Mouse (Mus musculus) MEL (cell line): ENCODE data around the gene Reep1. TPM values are rescaled to one million over a fixed set of nuclear protein-coding genes. Genes with fewer than 3 reads are reported as not detected.

Experiments used
- DNase-seq: peaks from one replicate; pipeline ENCODE4 v3.0.0; 2011; ENCODE audit warnings: low read depth, low spot score
- H3K27ac ChIP-seq: 2 replicates; pipeline ENCODE4 v1.5.1; 2012; ENCODE audit warnings: low read depth, mild to moderate bottlenecking, control low read depth, low read length, moderate library complexity; ENCODE audit not compliant: control insufficient read depth
- H3K27me3 ChIP-seq, 2 experiments: fragments of 150-350 bp in 1 of 2; sonication (generic) in 1 of 2; 2 replicates each; pipeline ENCODE4 v1.6.1; 2012; ENCODE audit warnings: low read length in 2 of 2, mild to moderate bottlenecking in 2 of 2, improper control_type of control experiment in 1 of 2, moderate library complexity in 1 of 2; ENCODE audit not compliant: insufficient read depth in 2 of 2, control insufficient read depth in 1 of 2
- H3K36me3 ChIP-seq, 2 experiments: 2 replicates each; pipeline ENCODE4 v1.6.1; 2012 to 2014; ENCODE audit warnings: low read length in 2 of 2, improper control_type of control experiment in 1 of 2, inconsistent platforms in 1 of 2, mild to moderate bottlenecking in 1 of 2; ENCODE audit not compliant: insufficient read depth in 2 of 2, control insufficient read depth in 1 of 2
- H3K4me1 ChIP-seq, 2 experiments: fragments of 150-350 bp in 1 of 2; sonication (generic) in 1 of 2; 2 replicates each; pipeline ENCODE4 v1.6.1; 2012; ENCODE audit warnings: low read length in 2 of 2, improper control_type of control experiment in 1 of 2, mild to moderate bottlenecking in 1 of 2; ENCODE audit not compliant: insufficient read depth in 2 of 2, control insufficient read depth in 1 of 2
- H3K4me3 ChIP-seq, 2 experiments: fragments of 150-350 bp in 1 of 2; sonication (generic) in 1 of 2; 2 replicates each; pipeline ENCODE4 v1.5.1; 2012; ENCODE audit warnings: low read depth in 2 of 2, low read length in 2 of 2, mild to moderate bottlenecking in 2 of 2, moderate library complexity in 2 of 2, control low read depth in 1 of 2, improper control_type of control experiment in 1 of 2; ENCODE audit not compliant: control insufficient read depth in 1 of 2, insufficient read depth in 1 of 2
- H3K79me2 ChIP-seq: 2 replicates; pipeline ENCODE4 v1.6.1; 2012; ENCODE audit warnings: mild to moderate bottlenecking, low read length, moderate library complexity; ENCODE audit not compliant: control insufficient read depth, poor library complexity, insufficient read depth
- H3K9ac ChIP-seq: 2 replicates; pipeline ENCODE4 v1.6.1; 2012; ENCODE audit warnings: low read depth, mild to moderate bottlenecking, control low read depth, low read length, moderate library complexity; ENCODE audit not compliant: control insufficient read depth, poor library complexity, severe bottlenecking
- H3K9me3 ChIP-seq: fragments of 150-350 bp; sonication (generic); replicated peaks from 2 replicates; pipeline ENCODE4 v1.6.1; 2012; ENCODE audit warnings: mild to moderate bottlenecking, low read length, improper control_type of control experiment, moderate library complexity; ENCODE audit not compliant: insufficient read depth
- CHD2 ChIP-seq: IDR thresholded peaks from 2 replicates; pipeline ENCODE4 v1.6.1; 2011; ENCODE audit warnings: low read length, improper control_type of control experiment
- E2F4 ChIP-seq: IDR thresholded peaks from 2 replicates; pipeline ENCODE4 v1.6.1; 2011; ENCODE audit warnings: low read depth, low read length, improper control_type of control experiment, borderline replicate concordance
- ELF1 ChIP-seq: IDR thresholded peaks from 2 replicates; pipeline ENCODE4 v1.6.1; 2014; ENCODE audit warnings: low read depth, mild to moderate bottlenecking, inconsistent platforms, low read length, improper control_type of control experiment, moderate library complexity
- ETS1 ChIP-seq: IDR thresholded peaks from 2 replicates; pipeline ENCODE4 v1.6.1; 2012; ENCODE audit warnings: low read depth, mild to moderate bottlenecking, inconsistent platforms, low read length, improper control_type of control experiment, moderate library complexity
- JUND ChIP-seq: IDR thresholded peaks from 2 replicates; pipeline ENCODE4 v1.6.1; 2011; ENCODE audit warnings: low read depth, mild to moderate bottlenecking, improper control_type of control experiment, low read length
- KAT2A ChIP-seq: conservative IDR thresholded peaks from 2 replicates; pipeline ENCODE4 v1.6.1; 2012; ENCODE audit warnings: low read depth, low read length, improper control_type of control experiment, inconsistent platforms
- MAX ChIP-seq: IDR thresholded peaks from 2 replicates; pipeline ENCODE4 v1.6.1; 2011; ENCODE audit warnings: low read length, improper control_type of control experiment
- MXI1 ChIP-seq: IDR thresholded peaks from 2 replicates; pipeline ENCODE4 v1.6.1; 2011; ENCODE audit warnings: mild to moderate bottlenecking, low read depth, low read length, improper control_type of control experiment
- MYC ChIP-seq: IDR thresholded peaks from 2 replicates; pipeline ENCODE4 v1.6.1; 2011; ENCODE audit warnings: low read depth, mild to moderate bottlenecking, low read length, improper control_type of control experiment, moderate library complexity
- NRF1 ChIP-seq: IDR thresholded peaks from 2 replicates; pipeline ENCODE4 v1.6.1; 2014; ENCODE audit warnings: low read depth, mild to moderate bottlenecking, inconsistent platforms, low read length, improper control_type of control experiment, moderate library complexity; ENCODE audit not compliant: poor library complexity, insufficient read depth, severe bottlenecking
- POLR2A ChIP-seq, 2 experiments: IDR thresholded peaks; 2 replicates each; pipeline ENCODE4 v1.6.1; 2011 to 2012; ENCODE audit warnings: low read length in 2 of 2, mild to moderate bottlenecking in 2 of 2, control low read depth in 1 of 2, improper control_type of control experiment in 1 of 2, low read depth in 1 of 2, moderate library complexity in 1 of 2; ENCODE audit not compliant: control insufficient read depth in 1 of 2, insufficient read depth in 1 of 2, poor library complexity in 1 of 2
- POLR2AphosphoS2 ChIP-seq: IDR thresholded peaks from 2 replicates; pipeline ENCODE4 v1.6.1; 2011; ENCODE audit warnings: low read length, improper control_type of control experiment
- POLR2AphosphoS5 ChIP-seq: IDR thresholded peaks from 2 replicates; pipeline ENCODE4 v1.6.1; 2012; ENCODE audit warnings: low read depth, borderline replicate concordance, mild to moderate bottlenecking, inconsistent platforms, low read length, moderate library complexity, mixed read lengths
- RAD21 ChIP-seq: IDR thresholded peaks from 2 replicates; pipeline ENCODE4 v1.6.1; 2011; ENCODE audit warnings: mild to moderate bottlenecking, low read depth, low read length, improper control_type of control experiment
- RCOR1 ChIP-seq: IDR thresholded peaks from 2 replicates; pipeline ENCODE4 v1.6.1; 2012; ENCODE audit warnings: low read depth, mild to moderate bottlenecking, inconsistent platforms, low read length, improper control_type of control experiment
- SMC3 ChIP-seq: IDR thresholded peaks from 2 replicates; pipeline ENCODE4 v1.6.1; 2011; ENCODE audit warnings: low read depth, low read length, improper control_type of control experiment
- TAL1 ChIP-seq: IDR thresholded peaks from 2 replicates; pipeline ENCODE4 v1.6.1; 2012; ENCODE audit warnings: mild to moderate bottlenecking, inconsistent platforms, low read length, moderate library complexity, mixed read lengths
- TBP ChIP-seq: IDR thresholded peaks from 2 replicates; pipeline ENCODE4 v1.8.0; 2011; ENCODE audit warnings: low read depth, low read length, improper control_type of control experiment
- TCF12 ChIP-seq: IDR thresholded peaks from 2 replicates; pipeline ENCODE4 v1.6.1; 2014; ENCODE audit warnings: low read depth, mild to moderate bottlenecking, inconsistent platforms, low read length, improper control_type of control experiment, moderate library complexity
- USF1 ChIP-seq: IDR thresholded peaks from 2 replicates; pipeline ENCODE4 v1.6.1; 2014; ENCODE audit warnings: low read depth, mild to moderate bottlenecking, inconsistent platforms, low read length, improper control_type of control experiment, moderate library complexity
- USF2 ChIP-seq, 2 experiments: IDR thresholded peaks; 2 replicates each; pipeline ENCODE4 v1.6.1; 2011 to 2012; ENCODE audit warnings: improper control_type of control experiment in 2 of 2, low read length in 2 of 2, borderline replicate concordance in 1 of 2, inconsistent platforms in 1 of 2, low read depth in 1 of 2, mild to moderate bottlenecking in 1 of 2; ENCODE audit not compliant: insufficient read depth in 1 of 2
- ZKSCAN1 ChIP-seq: IDR thresholded peaks from 2 replicates; pipeline ENCODE4 v1.6.1; 2012; ENCODE audit warnings: low read depth, mild to moderate bottlenecking, inconsistent platforms, low read length, improper control_type of control experiment, moderate library complexity
- ZNF384 ChIP-seq: IDR thresholded peaks from 2 replicates; pipeline ENCODE4 v1.6.1; 2012; ENCODE audit warnings: low read depth, mild to moderate bottlenecking, inconsistent platforms, low read length, improper control_type of control experiment
- polyA plus RNA-seq, 2 experiments: library from polyadenylated mRNA; stranded (reverse) in 1 of 2; unstranded in 1 of 2; fragments of >175 nt in 1 of 2; fragments of >200 nt in 1 of 2; gene quantifications; 2 replicates each; pipeline versions ENCODE4 v1.2.1 to v1.2.4; 2012; ENCODE audit warnings: low replicate concordance in 2 of 2, low read depth in 1 of 2; ENCODE audit not compliant: insufficient read length in 2 of 2, insufficient read depth in 1 of 2, missing spikeins in 1 of 2
- total RNA-seq: library from RNA; depleted of rRNA; stranded (reverse); fragments of 300-350 nt; gene quantifications from 2 replicates; pipeline ENCODE4 v1.2.3, GENCODE M21; 2012

Gene Reep1
- total and polyA plus RNA-seq, 3 experiments = 0.12 to 0.36 TPM; not detected in 1

DNA sequence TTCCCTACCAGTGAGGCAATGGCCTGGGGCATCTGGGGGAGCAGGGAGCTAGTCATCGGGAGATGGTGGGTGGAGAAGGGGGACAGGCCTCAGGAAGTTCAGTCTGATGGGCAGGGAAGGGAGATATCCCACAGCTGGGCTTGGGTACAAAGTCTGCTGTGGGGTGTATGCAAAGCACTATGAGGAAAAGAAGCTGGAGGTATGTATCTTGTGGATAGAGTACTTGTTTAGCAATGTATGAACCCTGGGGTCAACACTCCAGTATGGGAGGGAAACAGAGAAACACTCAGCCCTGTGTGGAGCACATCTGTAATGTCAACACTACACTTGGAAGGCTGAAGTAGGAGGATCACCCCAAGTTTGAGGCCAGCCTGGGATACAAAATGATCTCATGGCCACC, 99.4 kb downstream of the Reep1 start:
- peaks cover 0 to 2% of the 10 kb centered on the region in 2 experiments; a peak in 1 of 4 replicates for H3K36me3 ChIP-seq
- H3K9me3 ChIP-seq = no peaks in the 10 kb centered on the region
- H3K9ac ChIP-seq = no peak overlapping the region
- DNase-seq = no peak
- no peaks in the 10 kb centered on the region for H3K27me3 ChIP-seq
- no peak overlapping the region for H3K4me3 ChIP-seq
- H3K79me2 ChIP-seq = no peaks in the 10 kb centered on the region
- no peak for TF ChIP-seq TAL1
- no peak for TF ChIP-seq E2F4
- no peak for TF ChIP-seq USF2 (IDR thresholded peaks at IDR 0.05; ENCODE audit: borderline replicate concordance in 1 of 2, insufficient read depth in 1 of 2, low read depth in 1 of 2, low read length in 2 of 2)
- TF ChIP-seq TCF12 = no peak
- TF ChIP-seq CHD2 = no peak
- TF ChIP-seq RAD21 = no peak
- no peak for TF ChIP-seq RCOR1
- no peak for TF ChIP-seq KAT2A
- TF ChIP-seq MXI1 = no peak
- no peak for TF ChIP-seq USF1
- no peak for TF ChIP-seq ZNF384
- TF ChIP-seq MYC = no peak
- TF ChIP-seq ZKSCAN1 = no peak
- no peak for TF ChIP-seq MAX
- H3K4me1 ChIP-seq = peaks cover 2 to 3% of the 10 kb centered on the region in 2 experiments; a peak in 1 of 4 replicates
- no peak overlapping the region for H3K27ac ChIP-seq

DNA sequence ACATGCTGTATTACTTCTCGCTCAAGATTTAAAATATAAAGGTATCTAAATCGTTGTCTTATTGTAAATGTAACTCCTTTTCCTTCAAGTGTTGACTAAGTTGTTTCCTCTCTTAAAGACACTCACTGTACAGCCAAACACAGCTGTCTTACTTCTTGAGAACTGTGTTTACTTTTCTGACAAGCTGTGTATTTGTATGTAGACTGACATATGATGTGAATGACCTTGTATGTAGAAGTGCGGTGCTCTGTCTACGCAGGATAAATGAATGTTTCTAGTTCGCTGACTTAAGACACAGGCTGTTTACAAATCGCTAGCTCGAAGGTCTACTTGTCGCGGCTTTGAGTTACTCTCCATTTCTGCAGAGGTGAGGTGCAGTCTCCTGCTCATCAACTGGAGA, 102.5 kb downstream of the Reep1 start:
- Histone ChIP-seq H3K36me3 (peaks cover 0 to 2% of the 10 kb centered on the region in 2 experiments; a peak in 2 of 4 replicates), H3K9ac (no peak overlapping the region), H3K79me2 (no peaks in the 10 kb centered on the region), H3K9me3 (no peaks in the 10 kb centered on the region), H3K27me3 (no peaks in the 10 kb centered on the region), H3K4me1 (0 out of 4 replicates have a peak, but pooled peaks cover 0 to 2% of the 10 kb centered on the region in 2 experiments), H3K27ac (no peak overlapping the region), H3K4me3 (no peak overlapping the region)
- DNase-seq = no peak
- TF ChIP-seq ELF1 (no peak), SMC3 (no peak), ZNF384 (no peak), POLR2A (IDR thresholded peaks at IDR 0.05; ENCODE audit: control insufficient read depth in 1 of 2, insufficient read depth in 1 of 2, low read depth in 1 of 2, low read length in 2 of 2, poor library complexity in 1 of 2) (no peak), TCF12 (no peak), POLR2AphosphoS5 (no peak), TBP (no peak), NRF1 (no peak), KAT2A (no peak), JUND (no peak), MAX (no peak), ETS1 (no peak), POLR2AphosphoS2 (no peak)
